In the genomic region with DNA sequence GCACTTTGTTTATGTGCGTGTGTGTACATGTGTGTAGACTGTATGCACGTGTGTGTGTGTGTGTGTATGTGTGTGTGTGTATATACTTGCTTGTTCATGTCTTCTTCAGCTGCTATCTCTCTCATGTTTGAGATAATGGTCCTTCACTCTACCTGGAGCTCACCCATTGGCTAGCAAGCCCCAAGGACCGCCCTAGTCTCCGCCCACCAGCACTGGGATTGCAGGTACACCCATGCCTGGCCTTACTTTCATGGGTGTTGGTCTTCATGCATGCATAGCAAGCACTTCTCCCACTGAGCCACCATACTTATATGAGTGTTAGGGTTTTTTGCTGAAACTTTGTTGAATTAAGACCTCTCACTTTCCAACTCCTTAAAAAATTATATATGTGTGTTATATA, we compare ENCODE assay signal across 14 mouse cellular contexts. TPM values are rescaled to one million over a fixed set of nuclear protein-coding genes. Genes with fewer than 3 reads are reported as not detected.
A peak's percentile ranks its signal among the peaks of the same experiment; 100 is the strongest.
DNase-seq lines count a peak whose midpoint lies in the region; ATAC-seq lines count a peak whose summit lies in the region.
"Had no signal": no experiment of that assay in that cellular context is flagged by ENCODE, and none has a peak within 500 bp of the region (broad histone marks: within the 10 kb centered on the region; RNA-seq: fewer than 3 reads in every experiment).

No protein-coding gene starts in this region.

- no peak for DNase-seq in heart, adult 18-20 months
- no peak for DNase-seq in lung, postnatal 36 days
- DNase-seq in limb, embryonic 10.5 days (ENCODE audit: low spot score), result no peak
- no peak for DNase-seq in frontal cortex, postnatal 25 days (ENCODE audit: low spot score in 2 of 2)
- DNase-seq in layer of hippocampus, postnatal 25 days (ENCODE audit: extremely low spot score in 1 of 2, low spot score in 1 of 2), result no peak
- DNase-seq: cerebellum, adult 11 months; heart, adult 2 months; lung, adult 18-20 months; right cerebral cortex, adult 18-20 months had no signal

- H3K36me3 ChIP-seq in heart, embryonic 13.5 days, result peaks cover 29% of the 10 kb centered on the region
- no peaks in the 10 kb centered on the region for H3K36me3 ChIP-seq in lung, embryonic 15.5 days
- peaks cover 42% of the 10 kb centered on the region for H3K36me3 ChIP-seq in limb, embryonic 10.5 days
- H3K36me3 ChIP-seq: neural tube, embryonic 15.5 days had no signal

- WGBS in heart, embryonic 13.5 days, result 77% methylated on average over 4 of the region's 4 CpGs
- 67% methylated on average over 4 of the region's 4 CpGs for WGBS in lung, embryonic 15.5 days
- 75% methylated on average over 4 of the region's 4 CpGs for WGBS in limb, embryonic 10.5 days

- no peak overlapping the region for H3K4me3 ChIP-seq in heart, embryonic 13.5 days
- no peak overlapping the region for H3K4me3 ChIP-seq in lung, embryonic 15.5 days
- peak overlapping the region; percentile 32; the same call in 1 of the 2 replicates for H3K4me3 ChIP-seq in limb, embryonic 10.5 days
- H3K4me3 ChIP-seq: heart, adult 2 months; layer of hippocampus, adult 2 months; neural tube, embryonic 15.5 days had no signal

- 0 out of 2 replicates have a peak overlapping the region, but pooled peaks have one; percentile 49 for H3K4me2 ChIP-seq in heart, embryonic 13.5 days
- H3K4me2 ChIP-seq in lung, embryonic 15.5 days, result no peak overlapping the region

- H3K27ac ChIP-seq in heart, embryonic 13.5 days (replicated peaks), result peak overlapping the region; percentile 95
- 0 out of 2 replicates have a peak overlapping the region, but pooled peaks have one; percentile 79 for H3K27ac ChIP-seq in lung, embryonic 15.5 days
- H3K27ac ChIP-seq in limb, embryonic 10.5 days, result peak overlapping the region; percentile 86
- H3K27ac ChIP-seq: heart, adult 2 months; neural tube, embryonic 15.5 days had no signal

- no peak overlapping the region for H3K9ac ChIP-seq in heart, embryonic 13.5 days
- H3K9ac ChIP-seq in lung, embryonic 15.5 days, result no peak overlapping the region
- H3K9ac ChIP-seq: neural tube, embryonic 15.5 days had no signal

- no peaks in the 10 kb centered on the region for H3K27me3 ChIP-seq in heart, embryonic 13.5 days (replicated peaks)
- no peaks in the 10 kb centered on the region for H3K27me3 ChIP-seq in lung, embryonic 15.5 days
- H3K27me3 ChIP-seq in limb, embryonic 10.5 days (ENCODE audit: low read depth, poor library complexity, severe bottlenecking), result no peaks in the 10 kb centered on the region
- H3K27me3 ChIP-seq: neural tube, embryonic 15.5 days had no signal

- no peaks in the 10 kb centered on the region for H3K9me3 ChIP-seq in heart, embryonic 13.5 days
- H3K9me3 ChIP-seq in lung, embryonic 15.5 days, result no peaks in the 10 kb centered on the region
- H3K9me3 ChIP-seq in limb, embryonic 10.5 days (replicated peaks), result no peaks in the 10 kb centered on the region
- H3K9me3 ChIP-seq: neural tube, embryonic 15.5 days had no signal

- peaks cover 100% of the 10 kb centered on the region for H3K4me1 ChIP-seq in heart, embryonic 13.5 days
- H3K4me1 ChIP-seq in lung, embryonic 15.5 days, result peaks cover 98% of the 10 kb centered on the region
- peaks cover 99% of the 10 kb centered on the region for H3K4me1 ChIP-seq in limb, embryonic 10.5 days

- no peak for ATAC-seq in heart, embryonic 13.5 days (ENCODE audit: extremely low read depth, insufficient number of reproducible peaks, low FRiP score, low TSS enrichment)
- ATAC-seq in lung, embryonic 15.5 days (ENCODE audit: borderline replicate concordance, extremely low read depth, low FRiP score, low TSS enrichment), result no peak
- ATAC-seq: CD4-positive, CD25-positive, alpha-beta regulatory T cell, adult 4 months had no signal

RNA-seq across cellular contexts. Expression of gene Smad6, which starts 40.5 kb away (rescaled TPM):
- 18.5 and 19.3 TPM in 2 replicates for polyA plus RNA-seq in heart, embryonic 13.5 days (2015; fragmentation: Nextera tagmentation; extraction: Ambion mirVana)
- total RNA-seq in heart, adult 18-20 months (2021), result 10 to 100 TPM in 1 of 2 experiments, 1 to 10 TPM in 1; 9.0 to 11.3 TPM
- 13.2 and 14.1 TPM in 2 replicates for polyA plus RNA-seq in lung, embryonic 15.5 days (2015; fragmentation: Nextera tagmentation; extraction: Ambion mirVana)
- 10.9 and 11.4 TPM in 2 replicates for polyA plus RNA-seq in limb, embryonic 10.5 days (2016; fragmentation: Nextera tagmentation; extraction: Ambion mirVana)
- 1 to 10 TPM; 1.8 to 2.2 TPM for total RNA-seq in layer of hippocampus, postnatal 25 days (2021)
